Mouse (Mus musculus) C2C12 (cell line): ENCODE measurements around the gene Fem1b.

ENCODE experiments used
- CEBPB ChIP-seq: IDR thresholded peaks from one replicate; pipeline ENCODE4 v1.6.1; 2011; ENCODE audit warnings: low read depth, mild to moderate bottlenecking, control low read depth, moderate library complexity
- CTCF ChIP-seq: IDR thresholded peaks from one replicate; pipeline ENCODE4 v1.5.1; 2011; ENCODE audit not compliant: control insufficient read depth, insufficient read depth, insufficient read length
- FOSL1 ChIP-seq: IDR thresholded peaks from one replicate; pipeline ENCODE4 v1.8.0; 2011; ENCODE audit warnings: mild to moderate bottlenecking, low read length; ENCODE audit not compliant: poor library complexity, insufficient read depth, severe bottlenecking
- MAX ChIP-seq: IDR thresholded peaks from one replicate; pipeline ENCODE4 v1.6.1; 2011; ENCODE audit warnings: mild to moderate bottlenecking, control low read depth
- MYOD1 ChIP-seq: IDR thresholded peaks from one replicate; pipeline ENCODE4 v1.6.1; 2011; ENCODE audit warnings: low read depth; ENCODE audit not compliant: control insufficient read depth, insufficient read length
- USF1 ChIP-seq: IDR thresholded peaks from one replicate; pipeline ENCODE4 v1.6.1; 2011; ENCODE audit warnings: low read depth, mild to moderate bottlenecking, control low read depth, moderate library complexity

DNA sequence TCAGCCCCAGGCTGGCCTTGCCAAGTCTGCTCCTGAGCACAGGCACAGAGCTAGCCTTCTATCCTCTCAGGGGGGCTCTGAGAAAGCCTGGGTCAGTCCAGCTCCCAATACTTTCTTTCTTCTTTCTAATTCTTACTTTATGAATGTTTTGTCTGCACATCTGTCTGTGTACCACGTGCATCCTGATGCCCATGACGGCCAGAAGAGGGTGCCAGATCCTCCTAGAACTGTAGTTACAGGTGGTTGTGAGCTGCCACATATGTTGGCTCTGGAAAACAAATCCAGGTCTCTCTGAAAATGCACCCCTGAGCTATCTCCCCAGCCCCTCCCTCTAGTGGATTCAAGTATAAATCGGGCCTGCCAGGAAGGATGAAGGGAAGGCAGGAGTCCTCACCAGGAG lies 52.1 kb downstream of the Fem1b start:
- no peak for TF ChIP-seq USF1
- no peak for TF ChIP-seq CTCF
- no peak for TF ChIP-seq MAX
- TF ChIP-seq CEBPB, result no peak
- TF ChIP-seq MYOD1, result no peak
- no peak for TF ChIP-seq FOSL1
